Mouse (Mus musculus) erythroblast, embryonic 14.5 days (primary cell): ENCODE results near the gene Sipa1l3.

ENCODE experiments used
- GATA1 ChIP-seq: IDR thresholded peaks from 2 replicates; pipeline ENCODE4 v1.6.1; 2012; ENCODE audit warnings: low read length, inconsistent platforms, mixed read lengths
- TAL1 ChIP-seq: IDR thresholded peaks from 3 replicates; pipeline ENCODE4 v1.6.1; 2012; ENCODE audit warnings: low read length, inconsistent platforms, mixed read lengths

DNA sequence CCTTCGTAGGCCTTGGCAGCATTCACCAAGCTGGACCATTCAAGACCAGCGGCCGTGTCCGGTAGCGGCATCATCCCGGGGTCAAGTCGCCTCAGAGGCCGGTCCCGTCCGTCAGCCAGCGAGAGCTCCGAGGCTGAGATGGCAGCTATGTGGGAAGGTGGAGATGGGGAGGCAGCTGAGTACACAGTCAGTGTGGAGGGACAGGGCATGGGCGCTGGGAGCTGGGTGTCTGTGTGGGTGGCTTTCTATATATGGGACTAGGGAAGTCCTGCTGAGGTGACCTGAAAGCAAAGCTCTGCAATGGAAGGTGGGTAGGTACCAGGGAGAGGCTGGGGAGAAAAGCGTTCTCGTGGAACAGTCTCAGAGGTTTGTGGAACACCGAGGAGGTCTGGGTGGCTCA lies 189.5 kb downstream of the Sipa1l3 start:
- TF ChIP-seq GATA1 (no peak), TAL1 (no peak)
